7 mouse cellular contexts compared by ENCODE assay signal in the genomic region with DNA sequence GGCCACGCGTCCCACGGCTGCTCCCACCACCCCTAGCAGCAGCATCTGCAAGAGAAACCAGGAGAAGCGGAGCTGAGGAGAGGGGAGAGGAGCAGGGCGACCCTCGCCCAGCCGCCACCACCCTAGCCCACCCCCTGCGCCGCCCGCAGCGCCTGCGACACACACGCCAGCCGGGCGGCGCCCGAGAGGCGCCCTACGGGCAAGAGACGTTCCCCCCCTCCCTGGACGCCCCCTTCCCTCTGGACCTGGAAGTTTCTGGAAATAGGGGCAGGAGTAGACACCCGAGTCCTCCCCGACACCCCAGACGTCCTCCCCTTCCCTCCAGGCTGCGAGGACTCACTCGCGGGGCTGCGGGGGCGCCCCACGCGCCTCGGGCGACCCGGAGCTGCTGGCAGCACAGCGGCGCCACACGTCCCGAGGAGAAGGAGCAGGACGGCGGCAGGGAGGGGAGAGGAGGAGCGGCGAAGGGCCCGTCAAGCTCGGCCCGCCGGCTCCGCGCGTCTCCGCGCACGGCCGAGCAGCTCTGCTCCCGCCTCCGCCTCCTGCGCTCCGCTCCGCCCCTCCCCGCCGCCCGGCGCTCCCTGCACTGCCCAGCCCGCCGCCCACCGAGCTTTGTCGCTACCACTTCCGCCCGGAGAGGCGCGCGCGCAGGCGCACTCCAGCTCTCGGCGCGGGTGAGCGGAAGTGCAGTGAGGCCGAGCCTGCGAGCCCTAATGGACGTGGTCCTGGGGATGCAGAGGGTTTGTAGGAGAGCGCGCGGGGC. TPM values are rescaled to one million over a fixed set of nuclear protein-coding genes. Genes with fewer than 3 reads are reported as not detected.
DNase-seq lines count a peak whose midpoint lies in the region; ATAC-seq lines count a peak whose summit lies in the region.

No protein-coding gene starts in this region.

- peak overlapping the region; percentile 92 for H3K9ac ChIP-seq in limb, embryonic 11.5 days (ENCODE audit: low read length)
- peak overlapping the region; percentile 93 for H3K9ac ChIP-seq in midbrain, embryonic 14.5 days (replicated peaks; ENCODE audit: low read length)

- under 1% methylated on average over 79 of the region's 83 CpGs for WGBS in embryonic facial prominence, embryonic 10.5 days
- WGBS in limb, embryonic 11.5 days, result under 1% methylated on average over 59 of the region's 83 CpGs
- whole genome bisulfite sequencing in midbrain, embryonic 14.5 days, result under 1% methylated on average over 73 of the region's 83 CpGs

- peak overlapping the region; percentile 99 for H3K27ac ChIP-seq in embryonic facial prominence, embryonic 10.5 days (replicated peaks)
- peak overlapping the region; percentile 95 for H3K27ac ChIP-seq in limb, embryonic 11.5 days (replicated peaks; ENCODE audit: low read depth, low read length)
- H3K27ac ChIP-seq in midbrain, embryonic 14.5 days (replicated peaks; ENCODE audit: low read depth, low read length), result peak overlapping the region; percentile 97

- H3K27me3 ChIP-seq in embryonic facial prominence, embryonic 10.5 days (replicated peaks; ENCODE audit: low read depth, poor library complexity, severe bottlenecking), result no peaks in the 10 kb centered on the region
- H3K27me3 ChIP-seq in limb, embryonic 11.5 days (ENCODE audit: control insufficient read depth, insufficient read depth, low read length), result no peaks in the 10 kb centered on the region
- no peaks in the 10 kb centered on the region for H3K27me3 ChIP-seq in midbrain, embryonic 14.5 days (ENCODE audit: control insufficient read depth, insufficient read depth, low read length)

- peak; percentile 98 for DNase-seq in adrenal gland, postnatal 10 days
- DNase-seq in embryonic facial prominence, embryonic 10.5 days (ENCODE audit: low spot score), result peak; percentile 97
- peak; percentile 100 for DNase-seq in heart, adult 11 months
- peak; percentile 95 for DNase-seq in kidney, adult 18-20 months
- DNase-seq in limb, embryonic 11.5 days (ENCODE audit: low spot score), result peak; percentile 96
- DNase-seq in midbrain, embryonic 14.5 days, result peak; percentile 98
- DNase-seq in spleen, adult 18-20 months, result peak; percentile 94 to 96

- peak; percentile 97 for ATAC-seq in limb, embryonic 11.5 days (ENCODE audit: insufficient number of reproducible peaks, low FRiP score, low TSS enrichment, low read depth)
- ATAC-seq in midbrain, embryonic 14.5 days (ENCODE audit: low FRiP score, low TSS enrichment), result peak; percentile 98

- H3K4me2 ChIP-seq in limb, embryonic 11.5 days (ENCODE audit: low read depth, severe bottlenecking), result peak overlapping the region; percentile 94
- H3K4me2 ChIP-seq in midbrain, embryonic 14.5 days (ENCODE audit: low read length), result peak overlapping the region; percentile 99

- peaks cover 20% of the 10 kb centered on the region for H3K4me1 ChIP-seq in embryonic facial prominence, embryonic 10.5 days
- no peaks in the 10 kb centered on the region for H3K4me1 ChIP-seq in limb, embryonic 11.5 days (ENCODE audit: control insufficient read depth, insufficient read depth, low read length)
- peaks cover 22% of the 10 kb centered on the region for H3K4me1 ChIP-seq in midbrain, embryonic 14.5 days (ENCODE audit: control insufficient read depth, insufficient read depth, low read length)

- no peaks in the 10 kb centered on the region for H3K36me3 ChIP-seq in embryonic facial prominence, embryonic 10.5 days (replicated peaks)
- H3K36me3 ChIP-seq in limb, embryonic 11.5 days (ENCODE audit: control insufficient read depth, insufficient read depth, low read length), result no peaks in the 10 kb centered on the region
- no peaks in the 10 kb centered on the region for H3K36me3 ChIP-seq in midbrain, embryonic 14.5 days (ENCODE audit: control insufficient read depth, insufficient read depth, low read length)

- no peaks in the 10 kb centered on the region for H3K9me3 ChIP-seq in embryonic facial prominence, embryonic 10.5 days
- H3K9me3 ChIP-seq in limb, embryonic 11.5 days (ENCODE audit: control insufficient read depth, low read length), result no peaks in the 10 kb centered on the region
- no peaks in the 10 kb centered on the region for H3K9me3 ChIP-seq in midbrain, embryonic 14.5 days (ENCODE audit: control insufficient read depth, low read length)

- peak overlapping the region; percentile 96 for H3K4me3 ChIP-seq in embryonic facial prominence, embryonic 10.5 days
- peak overlapping the region; percentile 87 for H3K4me3 ChIP-seq in limb, embryonic 11.5 days (ENCODE audit: low read depth, low read length)
- H3K4me3 ChIP-seq in midbrain, embryonic 14.5 days (replicated peaks; ENCODE audit: low read depth, low read length), result peak overlapping the region; percentile 98

RNA-seq across cellular contexts. Expression of a gene that starts 32.4 kb away (rescaled TPM):
- total RNA-seq in adrenal gland, postnatal 10 days (2021), result 10 to 100 TPM; 54.7 to 63.4 TPM
- 58.8 and 59.3 TPM in 2 replicates for polyA plus RNA-seq in embryonic facial prominence, embryonic 10.5 days (2016; fragmentation: Nextera tagmentation; extraction: Ambion mirVana)
- 55.8 and 58.0 TPM in 2 replicates for polyA plus RNA-seq in limb, embryonic 11.5 days (2014; fragmentation: Nextera tagmentation; extraction: Ambion mirVana)
- 86.0 and 110 TPM in 2 replicates for polyA plus RNA-seq in midbrain, embryonic 14.5 days (2014; fragmentation: Nextera tagmentation; extraction: Ambion mirVana)

Comparison
In these comparisons a context has a peak if more than half of its experiments do, and no peak if none do; other contexts are left out.
1. Peak in every context shown above with its lines: DNase-seq, ATAC-seq, H3K4me3 ChIP-seq and H3K27ac ChIP-seq.